Mouse (Mus musculus) embryonic stem cell, embryonic (primary cell): ENCODE results near the gene Kctd10.

Source experiments
- CTCF ChIA-PET, 4 experiments: fragments of 300-600 bp in 2 of 4; fragments of 350-600 bp in 2 of 4; sonication (Branson Sonifier 250); formaldehyde crosslinking; loops; one replicate each; lab custom pipeline; 2022; ENCODE audit warnings: inconsistent platforms in 2 of 4; lab: Charles Lee
- POLR2A ChIA-PET, 4 experiments: fragments of 300-600 bp in 2 of 4; fragments of 350-600 bp in 2 of 4; sonication (Branson Sonifier 250); formaldehyde crosslinking; loops; one replicate each; lab custom pipeline; 2022; ENCODE audit warnings: antibody characterized with exemption in 4 of 4, inconsistent platforms in 1 of 4; lab: Charles Lee

The Kctd10 gene

DNA sequence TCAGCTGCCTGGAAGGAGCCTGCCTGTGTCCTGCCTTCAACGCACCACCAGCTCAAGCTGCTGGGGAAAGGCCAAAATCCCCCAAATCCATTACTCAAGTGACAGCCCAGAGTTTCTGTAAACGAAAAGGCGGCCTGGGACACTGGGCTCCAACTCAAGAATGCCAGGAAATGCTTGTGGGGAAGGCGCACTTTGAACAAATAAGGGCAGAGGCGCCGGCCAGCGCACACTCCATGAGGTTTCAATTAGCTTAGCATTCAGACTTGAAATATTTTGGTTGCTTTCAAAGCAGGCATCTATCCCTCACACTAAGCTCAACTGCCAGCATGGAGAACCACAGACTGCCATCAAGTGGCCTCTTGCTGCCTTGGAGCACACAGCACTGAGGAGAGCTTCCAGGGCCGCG lies 9.9 kb downstream of the Kctd10 start:
- ChIA-PET CTCF (interaction anchor here in 1 of 4 experiments (1.2 kb wide), 1 partner anchor 53 kb away, joined by 4 read pairs; no protein-coding TSS in a partner anchor), POLR2A (interaction anchor here in 2 of 4 experiments (0.7 to 1.1 kb wide), 4 partner anchors 10 to 23 kb away, joined by 3 to 4 read pairs (median 3); partner anchors contain the start of genes Kctd10 (in 1 of the 2) and Ube3b (in 1 of the 2))

DNA sequence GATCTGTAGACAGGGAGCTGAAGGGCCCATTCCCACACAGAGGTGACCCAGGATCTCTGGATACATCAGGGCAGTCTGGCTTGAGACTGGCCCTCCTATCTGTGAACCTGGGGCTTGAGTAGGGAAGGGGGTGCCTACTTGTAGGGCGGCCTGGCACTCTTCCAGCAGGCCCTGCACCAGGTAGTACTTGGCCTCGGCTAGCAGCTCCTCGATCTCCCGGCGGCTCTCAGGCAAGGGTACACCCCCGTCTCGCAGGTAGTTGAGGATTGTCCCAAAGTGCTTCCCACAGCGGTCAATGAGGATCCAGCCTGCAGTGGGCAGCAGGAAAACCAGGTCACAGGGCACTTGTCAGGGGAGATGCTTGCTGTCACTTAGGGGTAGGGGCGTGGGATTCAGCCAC lies 10.4 kb downstream of the Kctd10 start:
- ChIA-PET CTCF (interaction anchor here in 1 of 4 experiments (1.2 kb wide), 1 partner anchor 53 kb away, joined by 4 read pairs; no protein-coding TSS in a partner anchor), POLR2A (interaction anchor here in 2 of 4 experiments (0.7 to 1.1 kb wide), 4 partner anchors 10 to 23 kb away, joined by 3 to 4 read pairs (median 3); partner anchors contain the start of genes Kctd10 (in 1 of the 2) and Ube3b (in 1 of the 2))

DNA sequence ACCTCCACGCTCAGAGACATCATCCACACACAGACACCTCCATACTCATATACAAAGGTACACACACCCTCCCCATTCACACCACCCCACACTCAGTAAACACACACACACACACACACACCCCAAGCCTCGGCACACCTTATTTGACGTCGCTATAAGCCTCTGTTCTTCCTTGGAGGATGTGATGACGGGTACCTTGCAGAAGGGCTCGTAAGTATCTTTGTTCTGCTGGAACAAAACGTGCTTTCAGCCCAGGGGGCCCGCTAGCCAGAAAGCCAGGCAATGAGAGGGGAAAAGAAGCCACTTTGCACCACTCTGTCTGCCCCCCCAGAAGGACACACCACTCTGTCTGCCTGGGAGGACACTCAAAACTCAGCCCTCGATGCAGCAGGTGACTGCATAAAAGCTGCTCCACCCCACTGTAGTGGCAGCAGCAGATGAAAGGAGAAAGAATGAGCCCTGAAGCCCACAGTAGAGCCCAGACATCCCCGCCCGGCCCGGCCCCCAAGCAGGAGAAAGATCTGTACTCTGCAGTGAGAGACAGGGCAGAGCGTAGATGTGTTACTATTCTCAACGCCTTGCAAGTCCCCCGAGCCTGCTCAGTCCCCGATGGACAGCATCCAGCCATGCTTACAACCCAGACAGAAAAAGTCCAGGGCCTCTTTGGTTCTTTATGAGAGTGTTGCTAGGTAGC lies 11.4 kb downstream of the Kctd10 start:
- ChIA-PET CTCF (no interaction called here), POLR2A (interaction anchor here in 1 of 4 experiments (0.6 to 0.8 kb wide), 2 partner anchors 10 to 14 kb away, joined by 3 read pairs; no protein-coding TSS in a partner anchor)

DNA sequence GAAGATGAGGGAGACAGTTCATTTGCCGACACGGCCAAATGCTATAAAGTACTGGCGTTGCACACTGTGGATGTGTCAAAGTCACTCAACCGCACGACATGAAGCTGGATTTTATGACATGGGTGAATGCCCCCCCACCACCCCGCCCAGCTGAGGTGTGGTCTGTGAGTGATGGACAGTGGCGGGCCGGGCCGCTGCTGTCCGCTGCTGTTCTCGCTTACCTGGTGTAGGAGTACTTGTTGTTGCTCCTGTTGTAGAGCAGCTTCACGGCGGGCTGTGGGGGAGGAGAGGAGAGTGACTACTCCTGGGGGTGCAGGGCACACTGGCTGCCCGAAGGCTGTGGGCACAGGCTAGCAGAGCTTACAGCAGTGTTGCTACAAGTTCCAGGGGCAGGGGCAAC lies 12.2 kb downstream of the Kctd10 start:
- ChIA-PET CTCF (interaction anchor here in 1 of 4 experiments (0.6 kb wide), 1 partner anchor 339 kb away, joined by 3 read pairs; no protein-coding TSS in a partner anchor), POLR2A (no interaction called here)

DNA sequence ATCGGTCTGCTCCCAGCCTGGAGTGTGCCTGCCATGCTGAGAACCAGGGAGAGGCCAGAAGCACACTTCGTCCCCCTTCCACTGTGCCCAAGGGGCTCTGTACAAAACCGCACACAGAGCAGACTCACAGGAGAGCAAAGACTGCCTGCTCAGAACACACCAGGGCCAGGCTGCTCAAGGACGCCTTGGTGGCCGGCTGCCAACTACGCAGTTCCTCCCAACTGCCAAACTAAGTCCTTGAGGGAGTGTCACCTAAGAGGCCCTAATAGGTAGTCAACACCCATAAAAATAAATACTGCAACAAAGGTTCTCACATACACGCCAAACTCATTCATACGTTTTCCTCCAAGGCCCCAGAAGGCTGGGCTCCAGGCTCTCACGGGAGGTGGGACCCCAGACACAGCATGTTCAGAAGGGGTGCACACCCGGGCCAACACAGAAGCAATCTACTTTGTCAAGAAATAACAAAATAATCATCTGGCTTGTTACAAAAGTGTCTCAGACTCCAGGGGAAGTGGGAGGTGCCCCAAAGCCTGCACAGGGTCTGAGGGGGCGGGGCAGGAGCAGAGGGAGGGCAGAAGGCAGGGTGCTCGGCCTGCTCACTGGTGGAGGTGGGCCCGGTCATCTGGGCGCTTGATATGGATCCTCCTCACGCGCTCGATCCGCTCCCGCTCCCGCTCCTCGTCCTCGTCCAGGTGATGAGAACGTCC lies 15.1 kb downstream of the Kctd10 start:
- CTCF ChIA-PET = no interaction called here
- POLR2A ChIA-PET = no interaction called here

DNA sequence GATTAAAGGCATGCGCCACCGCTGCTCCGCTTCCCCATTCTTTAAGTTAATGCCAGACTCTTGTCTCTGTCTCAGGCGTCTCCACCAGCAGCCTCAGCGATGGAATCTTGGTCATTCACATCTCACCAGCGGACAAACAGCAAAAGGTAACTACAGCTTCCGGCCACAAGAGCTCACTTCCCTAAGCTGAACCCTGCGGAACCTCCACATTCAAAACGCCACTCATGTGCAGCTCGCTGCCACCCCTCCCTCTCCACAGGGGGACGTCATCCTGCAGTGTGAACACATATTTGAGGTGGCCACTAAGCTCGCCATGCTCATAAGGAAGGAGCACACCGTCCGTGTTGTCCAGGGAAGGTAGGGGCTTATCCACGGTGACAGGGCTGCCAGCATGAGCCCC lies 19.3 kb downstream of the Kctd10 start:
- ChIA-PET CTCF (no interaction called here), POLR2A (interaction anchor here in 1 of 4 experiments (0.9 kb wide), 1 partner anchor 233 kb away, joined by 3 read pairs; the partner anchor contains the start of gene Alkbh2)

DNA sequence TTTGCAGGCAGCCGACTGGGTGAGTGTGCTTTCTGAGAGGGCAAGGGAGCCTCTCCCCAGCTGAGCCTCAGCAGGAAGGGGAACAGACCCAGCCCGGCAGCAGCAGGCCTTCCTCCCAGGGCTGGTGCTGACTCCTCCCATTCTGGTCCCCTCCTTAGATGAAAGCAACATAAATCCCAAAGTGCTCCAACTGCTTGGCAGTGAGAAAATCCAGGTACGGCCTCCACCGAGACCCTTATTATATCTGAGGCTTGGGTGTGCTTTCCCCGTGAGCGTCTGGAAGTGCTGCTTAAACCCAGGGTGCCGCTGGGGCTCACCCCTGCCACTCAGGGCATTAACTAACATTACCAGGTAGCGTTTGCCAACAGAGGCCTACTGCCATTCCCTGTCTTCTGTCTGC lies 20.7 kb downstream of the Kctd10 start:
- ChIA-PET POLR2A (interaction anchor here in 1 of 4 experiments (1.0 kb wide), 1 partner anchor 51 kb away, joined by 3 read pairs; no protein-coding TSS in a partner anchor), CTCF (interaction anchor here in 3 of 4 experiments (0.6 to 1.5 kb wide), 5 partner anchors 24 to 245 kb away, joined by 3 to 5 read pairs (median 3); no protein-coding TSS in a partner anchor)

DNA sequence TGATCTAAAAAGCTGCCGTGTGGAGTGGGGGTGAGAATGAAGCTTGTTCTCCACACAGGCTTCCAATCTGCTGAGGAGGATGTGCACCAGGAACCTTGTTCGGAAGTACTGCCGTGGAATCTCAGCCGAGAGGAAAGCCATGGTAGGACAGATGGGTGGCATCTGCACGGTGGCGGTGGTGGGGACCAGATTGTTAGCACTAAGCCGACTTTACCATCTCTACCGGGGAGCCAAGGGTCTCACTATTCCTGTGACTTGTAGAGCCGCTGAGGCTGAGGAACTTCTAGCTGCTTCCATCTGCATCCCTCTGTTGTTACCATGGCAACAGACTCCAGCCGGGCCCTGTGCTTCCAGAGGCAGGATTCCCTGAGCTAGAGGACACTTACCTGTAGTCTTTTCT lies 21.5 kb downstream of the Kctd10 start:
- ChIA-PET POLR2A (interaction anchor here in 3 of 4 experiments (0.6 to 2.7 kb wide), 6 partner anchors 12 to 292 kb away, joined by 3 to 14 read pairs (median 4); partner anchors contain the start of genes Kctd10 (in 1 of the 3), Mmab (in 1 of the 3), Mvk (in 1 of the 3) and Ube3b (in 1 of the 3)), CTCF (interaction anchor here in 2 of 4 experiments (0.5 to 1.5 kb wide), 5 partner anchors 25 to 275 kb away, joined by 3 to 5 read pairs (median 3); no protein-coding TSS in a partner anchor)

DNA sequence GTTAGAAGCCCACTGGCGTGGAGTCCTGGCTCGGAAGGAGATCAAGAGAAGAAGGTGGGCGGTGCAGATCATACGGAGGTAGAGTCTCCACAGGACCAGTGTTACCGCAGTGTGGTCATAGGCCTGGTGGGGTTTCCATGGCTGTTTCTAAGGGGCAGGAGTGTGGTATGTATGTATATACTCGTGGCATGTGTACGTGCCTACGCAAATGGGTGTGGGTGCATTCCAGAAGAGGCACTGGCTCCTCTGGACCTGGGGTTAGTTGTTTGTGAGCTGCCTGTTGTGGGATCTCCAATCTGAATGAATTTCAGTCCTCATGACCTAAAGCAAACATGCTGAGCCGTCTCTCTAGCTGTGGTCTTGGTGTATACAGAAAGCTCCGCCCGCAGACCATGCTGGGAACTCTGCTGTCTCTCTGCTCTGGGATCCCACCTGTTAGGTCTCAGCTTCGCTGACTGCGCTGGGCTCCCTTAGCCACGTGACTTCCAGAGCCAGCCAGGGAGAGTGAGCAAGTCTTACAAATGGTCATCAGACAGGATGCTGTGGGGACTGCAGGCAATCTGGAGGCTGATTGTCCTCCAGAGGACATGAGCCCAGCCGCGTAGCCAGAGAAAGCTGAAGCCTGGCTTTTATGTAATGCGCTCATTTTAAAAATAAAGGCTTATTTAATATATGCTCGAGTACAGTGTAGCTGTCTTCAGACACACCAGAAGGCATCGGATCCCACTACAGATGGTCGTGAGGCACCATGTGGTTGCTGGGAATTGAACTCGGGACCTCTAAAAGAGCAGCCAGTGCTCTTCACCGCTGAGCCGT lies 23.2 kb downstream of the Kctd10 start:
- POLR2A ChIA-PET = interaction anchor here in 3 of 4 experiments (0.5 to 2.7 kb wide), 15 partner anchors 10 to 324 kb away, joined by 3 to 14 read pairs (median 3); partner anchors contain the start of genes Fam222a (in 1 of the 3), Kctd10 (in 1 of the 3), Mmab (in 1 of the 3) and Mvk (in 1 of the 3)

DNA sequence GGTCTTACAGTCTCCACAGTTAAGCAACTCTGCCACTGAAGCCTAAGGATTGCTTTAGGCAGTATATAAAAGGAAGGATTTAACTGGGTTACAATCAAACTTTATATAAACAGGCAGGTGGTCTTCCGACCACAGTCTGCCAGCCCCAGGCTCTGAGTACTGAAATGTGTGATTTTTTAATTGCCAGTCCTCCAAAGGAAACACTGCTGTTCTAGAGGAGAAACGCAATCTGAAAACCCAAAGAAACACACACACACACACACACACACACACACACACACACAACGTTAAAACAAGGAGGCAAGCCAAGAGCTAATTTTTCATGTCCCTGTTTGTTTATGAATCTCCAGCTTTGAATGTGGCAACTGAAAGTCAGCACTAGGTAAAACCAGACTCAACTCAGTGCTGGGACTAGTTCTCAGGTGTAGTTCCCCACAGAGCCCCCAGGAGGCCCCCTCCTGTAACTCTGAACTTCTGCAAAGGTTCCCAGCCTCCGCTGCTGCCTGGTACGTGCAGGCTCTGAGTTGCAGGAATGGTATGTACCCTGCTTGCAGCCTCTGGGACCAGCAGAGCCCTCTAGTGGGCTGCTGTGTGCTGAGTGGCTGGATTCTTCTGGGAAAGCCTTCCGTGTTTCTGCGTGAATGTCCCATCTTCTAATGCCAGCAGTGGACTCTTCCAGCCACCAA lies 23.9 kb downstream of the Kctd10 start:
- ChIA-PET CTCF (interaction anchor here (0.6 to 1.7 kb wide), 14 partner anchors 11 to 311 kb away, joined by 3 to 7 read pairs (median 3); no protein-coding TSS in a partner anchor), POLR2A (interaction anchor here in 3 of 4 experiments (0.6 to 2.7 kb wide), 10 partner anchors 10 to 185 kb away, joined by 3 to 14 read pairs (median 4); partner anchors contain the start of genes Kctd10 (in 1 of the 3), Mmab (in 1 of the 3), Mvk (in 1 of the 3) and Ube3b (in 1 of the 3))

More for the DNA sequence above, 23.2 kb downstream of the Kctd10 start:
- CTCF ChIA-PET = interaction anchor here (0.5 to 1.7 kb wide), 16 partner anchors 12 to 409 kb away, joined by 3 to 8 read pairs (median 4); partner anchors contain the start of genes Kctd10 (in 1 of the 4) and Ube3b (in 1 of the 4)

DNA sequence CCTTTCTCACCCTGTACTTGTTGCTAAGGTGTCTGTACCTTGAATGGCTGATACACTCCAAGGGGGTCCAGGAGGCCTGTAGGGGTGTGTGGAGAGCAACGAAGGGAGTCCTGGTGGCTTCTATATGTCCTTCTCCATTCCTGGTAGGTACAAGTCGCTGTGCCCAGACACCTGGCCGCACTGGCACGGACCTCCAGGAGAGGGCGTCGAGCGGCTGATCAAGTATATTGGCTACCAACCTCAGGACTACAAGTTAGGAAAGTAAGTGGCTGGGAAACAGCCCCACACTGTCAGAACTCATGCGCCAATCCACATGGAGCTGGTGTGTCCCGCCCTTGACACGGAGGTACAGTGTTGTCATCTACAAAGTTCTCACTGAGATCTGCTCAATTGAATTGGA lies 28.8 kb downstream of the Kctd10 start:
- POLR2A ChIA-PET = interaction anchor here in 2 of 4 experiments (0.6 to 1.4 kb wide), 4 partner anchors 14 to 110 kb away, joined by 3 to 5 read pairs (median 4); no protein-coding TSS in a partner anchor
- CTCF ChIA-PET = interaction anchor here in 3 of 4 experiments (0.5 to 0.8 kb wide), 4 partner anchors 21 to 305 kb away, joined by 3 to 4 read pairs (median 4); no protein-coding TSS in a partner anchor

DNA sequence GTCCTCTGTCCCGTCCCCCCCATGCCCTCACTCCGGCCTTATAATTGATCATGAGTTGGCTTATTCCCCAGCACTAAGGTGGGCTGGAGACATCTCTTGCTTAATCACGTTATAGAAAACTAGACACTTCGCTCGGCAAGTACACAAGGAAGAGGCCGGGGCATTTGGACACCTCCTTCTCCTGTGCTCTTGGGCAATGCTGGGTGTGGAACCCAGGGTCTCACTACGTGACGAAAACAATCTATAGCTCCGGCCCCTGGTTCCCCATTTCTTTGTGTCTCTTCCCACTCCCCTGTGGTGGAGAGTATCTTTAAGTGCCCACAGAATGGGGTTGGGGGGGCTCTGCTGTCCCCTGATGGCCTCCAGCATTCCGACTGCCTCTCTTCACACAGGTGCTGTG lies 33.3 kb downstream of the Kctd10 start:
- POLR2A ChIA-PET = interaction anchor here in 2 of 4 experiments (0.6 to 1.1 kb wide), 6 partner anchors 10 to 1532 kb away, joined by 3 to 4 read pairs (median 3); no protein-coding TSS in a partner anchor
- CTCF ChIA-PET = interaction anchor here in 3 of 4 experiments (0.6 to 1.1 kb wide), 5 partner anchors 32 to 293 kb away, joined by 3 to 4 read pairs (median 3); no protein-coding TSS in a partner anchor

DNA sequence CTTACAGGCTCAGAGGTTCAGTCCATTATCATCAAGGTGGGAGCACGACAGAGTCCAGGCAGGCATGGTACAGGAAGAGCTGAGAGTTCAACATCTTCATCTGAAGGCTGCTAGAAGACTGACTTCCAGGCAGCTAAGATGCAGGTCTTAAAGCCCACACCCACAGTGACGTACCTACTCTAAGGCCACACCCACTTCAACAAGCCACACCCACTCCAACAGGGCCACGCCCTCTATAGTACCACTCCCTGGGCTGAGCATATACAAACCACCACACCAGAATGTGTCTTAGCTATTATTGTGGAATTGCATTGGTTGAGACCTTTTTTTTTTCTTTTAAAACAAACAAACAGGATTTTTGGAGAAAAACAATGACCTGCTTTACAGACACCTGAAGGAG lies 34.8 kb downstream of the Kctd10 start:
- ChIA-PET CTCF (interaction anchor here in 3 of 4 experiments (0.6 to 1.9 kb wide), 6 partner anchors 11 to 917 kb away, joined by 3 to 8 read pairs (median 3); no protein-coding TSS in a partner anchor), POLR2A (interaction anchor here in 2 of 4 experiments (0.7 to 1.7 kb wide), 4 partner anchors 8 to 116 kb away, joined by 3 to 11 read pairs (median 4); no protein-coding TSS in a partner anchor)

DNA sequence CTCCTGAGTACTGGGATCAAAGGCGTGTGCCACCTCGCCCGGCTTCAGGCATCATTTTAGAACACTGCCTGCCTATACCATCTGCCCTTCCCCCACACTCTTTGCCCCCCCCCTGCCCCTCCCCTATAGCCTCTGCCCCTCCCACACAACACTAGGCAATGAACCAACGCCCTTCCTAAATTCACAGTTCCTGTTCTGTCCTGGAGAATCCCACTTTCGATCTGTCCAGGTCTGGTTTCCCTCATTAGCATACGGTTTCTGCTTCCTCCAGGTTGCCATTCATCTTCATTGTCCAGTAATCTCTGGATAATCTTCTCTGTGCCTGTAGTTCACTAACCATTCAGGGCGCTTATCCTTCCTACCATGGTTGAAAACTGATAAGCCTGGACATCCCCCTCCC lies 36.7 kb downstream of the Kctd10 start:
- ChIA-PET CTCF (no interaction called here), POLR2A (no interaction called here)

DNA sequence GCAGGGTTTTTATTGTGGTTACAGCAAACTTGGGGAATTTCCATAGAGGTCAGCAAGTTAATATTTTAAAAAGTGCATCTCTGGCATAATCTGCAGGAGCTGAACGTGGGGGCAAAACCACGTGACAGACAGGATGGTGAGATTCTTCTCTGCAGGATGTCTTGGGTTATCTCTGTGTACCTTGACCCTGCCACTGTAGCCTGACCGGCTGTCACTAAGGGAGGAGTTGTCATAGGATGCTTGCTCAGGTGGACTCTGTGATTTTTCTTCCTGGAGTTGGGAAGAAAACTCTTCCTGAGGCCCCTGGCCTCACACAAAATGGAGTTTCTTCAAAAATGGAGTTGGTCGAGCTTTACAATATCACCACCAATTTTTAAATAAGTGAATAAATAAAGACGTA lies 37.3 kb downstream of the Kctd10 start:
- ChIA-PET CTCF (no interaction called here), POLR2A (interaction anchor here in 1 of 4 experiments (0.6 to 1.1 kb wide), 2 partner anchors 15 to 192 kb away, joined by 3 read pairs; no protein-coding TSS in a partner anchor)
